Mouse (Mus musculus) heart, postnatal 4 days (tissue): ENCODE measurements at regions not wholly inside any gene's neighbourhood (a gene's known extent, or its start where the extent isn't known, plus 50 kb on each side); places are given as distances from the start of the nearest gene placed in this dataset.

Source experiments
- DNase-seq: peaks from one replicate; pipeline ENCODE4 v3.0.0; 2021

DNA sequence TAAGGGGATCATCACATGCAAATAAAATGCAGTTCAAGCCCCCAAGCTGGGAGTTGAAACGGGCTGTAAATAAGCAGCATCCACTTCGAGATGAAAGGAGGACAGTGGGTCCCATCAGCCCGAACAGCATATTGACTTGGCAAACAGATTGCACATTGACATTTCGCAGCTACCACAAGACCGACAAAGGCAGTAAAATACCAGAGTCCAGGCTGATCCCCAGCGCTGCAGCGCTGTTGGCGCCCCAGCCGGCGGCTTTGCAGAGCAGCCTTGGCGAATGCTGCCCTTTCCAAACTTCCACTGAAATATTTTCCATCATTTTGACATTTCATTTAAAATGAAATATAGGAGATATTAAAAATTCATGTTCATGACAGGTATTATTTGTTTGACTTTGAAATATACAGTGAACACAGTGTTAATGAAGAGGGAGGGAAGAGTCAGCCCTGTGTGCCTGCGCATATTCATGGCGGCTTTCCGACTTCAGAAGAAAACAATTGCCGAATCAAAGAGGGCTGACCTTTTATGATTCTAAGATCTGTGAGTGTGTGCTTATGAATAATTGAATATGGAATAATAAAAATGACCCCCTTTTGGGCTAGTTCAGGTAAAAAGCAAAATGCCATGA, 98.4 kb downstream of the Sqor start:
- DNase-seq, result no peak

- DNase-seq, result no peak
These were observed 98.9 kb downstream of the Sqor start for GRCm38 (mm10) chr2:122863971-122864348.

GRCm38 (mm10) chr2:122887111-122887510, 122.1 kb downstream of the Sqor start:
- DNase-seq, result no peak

GRCm38 (mm10) chr2:122887526-122887925, 122.5 kb downstream of the Sqor start:
- no peak for DNase-seq

DNA sequence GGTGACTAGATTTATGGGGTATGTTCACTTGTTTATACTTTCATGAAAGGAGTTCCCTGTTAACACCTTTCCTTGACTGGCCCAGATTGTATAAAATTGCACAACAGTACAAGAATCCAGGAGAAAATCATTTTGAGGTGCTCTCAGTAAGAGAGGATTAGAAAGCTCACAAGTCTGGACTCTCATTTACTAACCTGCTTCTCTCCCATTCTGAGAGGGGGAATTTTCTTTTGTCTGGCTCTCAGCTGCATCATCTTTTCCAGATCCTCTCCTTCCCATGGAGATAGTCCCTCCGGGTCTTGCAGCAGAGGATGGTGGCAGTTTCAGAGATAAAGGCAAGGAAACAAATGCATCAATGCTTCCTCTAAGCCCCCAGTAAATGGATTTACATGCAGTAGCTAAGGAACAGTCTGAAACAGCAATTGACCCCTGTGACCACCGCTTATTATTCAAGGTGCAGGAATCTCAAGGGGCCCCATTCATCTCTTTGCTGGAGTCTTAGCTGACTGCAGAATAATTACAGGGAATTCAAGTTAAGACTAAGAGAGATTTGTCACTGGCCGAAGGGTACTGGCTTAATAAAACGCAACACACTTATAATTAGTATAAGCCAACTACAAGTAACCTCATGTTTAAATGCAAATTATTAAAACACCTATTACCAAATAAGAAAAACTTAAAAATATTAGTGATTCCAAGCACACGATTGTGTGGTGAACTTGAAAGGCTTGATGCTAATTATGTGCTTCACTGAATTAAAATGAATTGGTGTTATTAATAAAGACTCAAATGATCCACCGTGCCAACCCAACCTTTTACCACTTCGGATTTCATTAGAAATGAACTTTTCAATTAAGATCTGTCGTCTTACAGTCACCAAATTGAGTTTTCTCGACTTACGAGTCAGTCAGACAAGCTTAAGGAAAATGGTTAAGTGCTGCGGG, 140.4 kb downstream of the Sqor start:
- no peak for DNase-seq

GRCm38 (mm10) chr2:122916772-122917171, 151.7 kb downstream of the Sqor start:
- DNase-seq, result peak; percentile 13

DNA sequence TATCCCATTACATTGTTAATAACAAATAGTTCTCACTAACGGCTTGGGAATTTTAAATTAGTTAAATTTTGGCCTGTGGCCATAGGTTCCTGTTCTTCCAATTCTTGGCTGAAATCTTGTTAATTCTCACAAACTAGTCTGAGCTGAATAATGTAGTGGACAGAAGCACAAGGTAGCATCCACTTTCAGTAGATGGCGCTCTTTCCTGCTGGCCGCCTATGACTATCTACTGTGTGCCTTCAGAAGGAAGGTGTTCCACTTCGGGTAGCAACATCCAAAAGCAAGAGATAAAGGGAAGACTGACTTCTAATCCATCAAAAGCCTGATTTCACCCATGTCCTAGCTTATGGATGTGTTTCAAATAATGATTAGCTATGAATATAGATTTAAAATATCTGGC, 172.9 kb downstream of the Sqor start:
- peak; percentile 16 for DNase-seq

GRCm38 (mm10) chr2:122944841-122945240, 179.8 kb downstream of the Sqor start:
- DNase-seq, result no peak

DNA sequence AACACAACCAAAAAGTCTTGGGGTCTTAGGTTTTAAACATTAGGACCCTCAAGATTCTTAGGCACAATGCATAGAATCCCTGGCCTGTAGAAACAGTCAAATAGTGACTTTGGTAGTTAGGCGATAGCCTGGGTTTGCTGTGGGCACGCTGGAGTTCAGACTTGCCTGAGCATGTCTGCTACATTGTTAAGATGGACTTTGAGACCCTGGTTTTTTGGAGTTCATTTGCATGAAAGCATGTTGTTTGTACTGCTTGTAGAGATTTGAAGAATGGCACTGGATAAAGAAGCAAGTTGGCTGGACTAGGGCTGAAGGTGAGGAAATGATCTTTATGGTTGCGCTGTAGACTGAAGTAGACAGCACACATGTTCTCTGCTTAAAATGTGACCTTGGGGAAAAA, 180.9 kb downstream of the Sqor start:
- no peak for DNase-seq

DNA sequence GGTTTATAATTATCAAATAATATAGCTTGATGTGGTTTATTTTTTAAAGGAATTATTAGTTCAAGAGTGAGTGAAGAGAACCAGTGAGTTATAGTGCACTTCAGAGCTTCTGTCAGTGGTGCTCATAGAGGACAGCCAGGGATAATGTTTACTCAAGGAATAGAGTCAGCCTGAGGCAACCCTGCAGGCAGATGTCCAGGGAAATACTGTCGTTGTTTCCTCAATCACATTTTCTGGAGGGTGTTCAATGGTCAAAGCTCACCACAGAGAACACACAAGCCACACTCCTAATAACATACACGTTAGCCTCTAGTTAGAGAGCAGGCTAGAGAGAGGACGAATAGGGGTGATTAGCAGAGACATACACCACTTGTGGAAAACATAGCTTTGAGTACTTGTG, 184.0 kb downstream of the Sqor start:
- no peak for DNase-seq

DNA sequence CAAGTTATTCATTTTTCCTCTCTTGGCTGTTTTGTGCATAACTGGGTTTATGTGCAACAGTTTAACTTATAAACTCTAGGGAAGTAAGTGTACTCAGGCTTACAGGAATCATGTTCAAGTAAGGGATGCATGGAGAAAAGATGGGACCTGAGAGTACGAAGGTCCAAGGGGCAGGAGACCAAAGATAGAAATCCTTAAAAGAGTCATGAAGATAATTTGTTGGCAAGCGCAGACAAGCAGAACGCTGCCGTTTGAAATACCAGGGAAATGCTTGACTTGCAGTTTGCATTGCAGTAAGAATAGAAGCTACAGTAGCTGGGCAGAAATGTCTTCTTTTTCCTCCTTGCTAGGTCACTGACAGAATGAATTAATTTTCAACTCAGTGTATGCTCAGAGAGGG, 196.7 kb downstream of the Sqor start:
- no peak for DNase-seq

DNA sequence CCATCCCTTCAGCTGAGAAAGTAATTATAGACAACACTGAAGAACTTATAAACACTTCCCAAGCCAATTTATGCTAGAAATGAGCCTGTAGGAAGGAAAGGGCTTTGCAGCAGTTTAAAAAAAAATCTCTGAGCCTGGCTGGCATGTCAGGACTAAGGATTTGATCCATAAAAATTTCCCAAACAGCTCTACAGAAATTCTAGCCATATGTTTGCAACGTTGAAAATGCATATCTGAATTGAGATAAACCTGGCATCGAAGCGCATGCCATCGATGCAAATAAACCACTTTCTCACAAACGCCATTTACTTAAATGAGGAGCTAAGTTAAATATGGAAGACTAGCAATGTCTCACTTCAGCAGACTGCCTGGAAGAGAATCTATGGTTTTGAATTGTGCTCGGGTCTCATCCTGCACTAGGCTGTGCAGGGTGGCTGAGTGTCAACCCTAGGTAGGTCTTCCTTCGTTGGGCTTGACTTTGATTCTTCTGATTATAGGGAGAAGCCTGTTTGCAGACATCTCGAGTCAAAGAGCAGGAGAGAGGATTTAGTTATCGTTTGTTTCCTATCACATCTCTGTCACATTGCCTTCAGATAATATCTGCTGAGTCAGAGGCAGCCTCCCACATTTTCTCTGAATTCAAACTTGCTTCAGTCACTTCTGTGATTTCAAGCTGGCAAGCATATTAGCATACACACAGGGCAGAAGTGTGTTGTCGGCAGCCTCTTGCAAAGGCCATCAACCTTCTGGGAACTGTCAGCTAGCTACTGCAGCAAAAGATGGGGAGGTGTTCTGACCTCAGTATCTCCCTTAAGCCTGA, 204.0 kb downstream of the Sqor start:
- no peak for DNase-seq
